In genomic region chr16:87495716-87496447, GRCm38 (mm10) we compare ENCODE assay signal across 8 mouse cellular contexts. TPM values are rescaled to one million over a fixed set of nuclear protein-coding genes. Genes with fewer than 3 reads are reported as not detected.
DNase-seq lines count a peak whose midpoint lies in the region; ATAC-seq and TF ChIP-seq lines count a peak whose summit lies in the region.

Gene Cct8 (minus strand): TSS chr16:87495873.

- peak; percentile 99 for ATAC-seq in erythroid progenitor cell, adult 5-6 weeks (replicated peaks; ENCODE audit: low FRiP score, poor library complexity, severe bottlenecking)
- peak; percentile 96 for ATAC-seq in heart, embryonic 12.5 days (ENCODE audit: insufficient number of reproducible peaks, low FRiP score)
- ATAC-seq in kidney, postnatal 0 days (replicated peaks; ENCODE audit: low FRiP score, low read depth), result peak; percentile 95
- peak; percentile 91 for ATAC-seq in liver, embryonic 11.5 days (replicated peaks; ENCODE audit: low FRiP score)
- peak; percentile 94 for ATAC-seq in stomach, embryonic 14.5 days (ENCODE audit: insufficient number of reproducible peaks, insufficient read depth, low FRiP score, low read depth)

- no peaks in the 10 kb centered on the region for H3K27me3 ChIP-seq in heart, embryonic 12.5 days (replicated peaks)
- no peaks in the 10 kb centered on the region for H3K27me3 ChIP-seq in kidney, postnatal 0 days (ENCODE audit: insufficient read depth, low read length)
- H3K27me3 ChIP-seq in liver, embryonic 11.5 days (replicated peaks; ENCODE audit: control insufficient read depth, insufficient read depth, low read length), result no peaks in the 10 kb centered on the region
- H3K27me3 ChIP-seq in stomach, embryonic 14.5 days (ENCODE audit: control insufficient read depth, insufficient read depth, low read length), result no peaks in the 10 kb centered on the region

- peaks cover 33% of the 10 kb centered on the region for H3K36me3 ChIP-seq in heart, embryonic 12.5 days
- peaks cover 18% of the 10 kb centered on the region; the same call in 1 of the 2 replicates for H3K36me3 ChIP-seq in kidney, postnatal 0 days (ENCODE audit: insufficient read depth, low read length)
- H3K36me3 ChIP-seq in liver, embryonic 11.5 days (ENCODE audit: control insufficient read depth, insufficient read depth, low read length), result peaks cover 12% of the 10 kb centered on the region
- peaks cover 23% of the 10 kb centered on the region for H3K36me3 ChIP-seq in stomach, embryonic 14.5 days (ENCODE audit: control insufficient read depth, insufficient read depth, low read length)

- WGBS in heart, embryonic 12.5 days, result under 1% methylated on average over 48 of the region's 48 CpGs
- WGBS in kidney, postnatal 0 days, result under 1% methylated on average over 48 of the region's 48 CpGs
- WGBS in liver, embryonic 11.5 days, result under 1% methylated on average over 48 of the region's 48 CpGs
- WGBS in stomach, embryonic 14.5 days, result under 1% methylated on average over 46 of the region's 48 CpGs

- peak within 1 kb of the TSS; percentile 75 for H3K4me3 ChIP-seq in heart, embryonic 12.5 days
- H3K4me3 ChIP-seq in kidney, postnatal 0 days (replicated peaks; ENCODE audit: low read depth, low read length), result peak within 1 kb of the TSS; percentile 76
- peak within 1 kb of the TSS; percentile 82 for H3K4me3 ChIP-seq in liver, embryonic 11.5 days (ENCODE audit: low read depth, low read length)
- peak within 1 kb of the TSS; percentile 97 for H3K4me3 ChIP-seq in stomach, embryonic 14.5 days (ENCODE audit: low read depth, low read length)

- peak within 1 kb of the TSS; percentile 78 for H3K27ac ChIP-seq in heart, embryonic 12.5 days (ENCODE audit: poor library complexity, severe bottlenecking)
- H3K27ac ChIP-seq in kidney, postnatal 0 days, result peak within 1 kb of the TSS; percentile 94
- peak within 1 kb of the TSS; percentile 80 for H3K27ac ChIP-seq in liver, embryonic 11.5 days (ENCODE audit: low read depth, low read length)
- H3K27ac ChIP-seq in stomach, embryonic 14.5 days (ENCODE audit: low read length), result peak within 1 kb of the TSS; percentile 81

- DNase-seq in CD4-positive helper T cell, adult 2 months (ENCODE audit: low read depth, low spot score), result peak; percentile 98
- peak; percentile 94 for DNase-seq in brain, embryonic 18.5 days (ENCODE audit: low read depth, low spot score)
- peak; percentile 98 for DNase-seq in kidney, postnatal 0 days (ENCODE audit: low spot score)
- DNase-seq in liver, embryonic 11.5 days (ENCODE audit: low spot score), result peak; percentile 97
- peak; percentile 98 for DNase-seq in naive thymus-derived CD4-positive, alpha-beta T cell, adult 2 months (ENCODE audit: low read depth)

- peak within 1 kb of the TSS; percentile 93 for H3K9ac ChIP-seq in heart, embryonic 12.5 days
- peak within 1 kb of the TSS; percentile 93 for H3K9ac ChIP-seq in kidney, postnatal 0 days (ENCODE audit: low read depth, low read length)
- peak within 1 kb of the TSS; percentile 99 for H3K9ac ChIP-seq in liver, embryonic 11.5 days (ENCODE audit: low read depth, low read length)
- H3K9ac ChIP-seq in stomach, embryonic 14.5 days (replicated peaks; ENCODE audit: low read depth, low read length), result peak within 1 kb of the TSS; percentile 95

- peaks cover 21% of the 10 kb centered on the region for H3K4me1 ChIP-seq in heart, embryonic 12.5 days (replicated peaks)
- H3K4me1 ChIP-seq in kidney, postnatal 0 days (replicated peaks; ENCODE audit: insufficient read depth, low read length), result 0 out of 2 replicates have a peak, but pooled peaks cover 6% of the 10 kb centered on the region
- peaks cover 8% of the 10 kb centered on the region; the same call in 1 of the 2 replicates for H3K4me1 ChIP-seq in liver, embryonic 11.5 days (replicated peaks; ENCODE audit: control insufficient read depth, insufficient read depth, low read length)
- H3K4me1 ChIP-seq in stomach, embryonic 14.5 days (ENCODE audit: control insufficient read depth, insufficient read depth, low read length), result peaks cover 4% of the 10 kb centered on the region; the same call in 1 of the 2 replicates

- TF ChIP-seq CTCF in kidney, postnatal 0 days (IDR thresholded peaks at IDR 0.05; ENCODE audit: low read depth), result no peak

- peak within 1 kb of the TSS; percentile 72 for H3K4me2 ChIP-seq in heart, embryonic 12.5 days
- H3K4me2 ChIP-seq in kidney, postnatal 0 days (ENCODE audit: low read length), result peak within 1 kb of the TSS; percentile 73
- H3K4me2 ChIP-seq in liver, embryonic 11.5 days, result peak within 1 kb of the TSS; percentile 89
- H3K4me2 ChIP-seq in stomach, embryonic 14.5 days (replicated peaks; ENCODE audit: low read depth, low read length), result peak within 1 kb of the TSS; percentile 82

- H3K9me3 ChIP-seq in heart, embryonic 12.5 days (replicated peaks), result no peaks in the 10 kb centered on the region
- no peaks in the 10 kb centered on the region for H3K9me3 ChIP-seq in kidney, postnatal 0 days (replicated peaks; ENCODE audit: low read length)
- no peaks in the 10 kb centered on the region for H3K9me3 ChIP-seq in liver, embryonic 11.5 days (ENCODE audit: control insufficient read depth, low read length)
- H3K9me3 ChIP-seq in stomach, embryonic 14.5 days (ENCODE audit: control insufficient read depth, low read depth, low read length), result no peaks in the 10 kb centered on the region

RNA-seq across cellular contexts. Expression of gene Cct8, which starts in this region (rescaled TPM):
- 74.6 and 75.0 TPM in 2 replicates for total RNA-seq in erythroid progenitor cell, adult 5-6 weeks (2015; ENCODE audit: low replicate concordance)
- total RNA-seq in erythroid progenitor cell, adult 5-6 weeks (2017; ENCODE audit: low replicate concordance), result 152 and 166 TPM in 2 replicates
- 335 and 346 TPM in 2 replicates for polyA plus RNA-seq in heart, embryonic 12.5 days (2016; fragmentation: Nextera tagmentation; extraction: Ambion mirVana)
- 315 and 339 TPM in 2 replicates for polyA plus RNA-seq in kidney, postnatal 0 days (2015; fragmentation: Nextera tagmentation; extraction: Ambion mirVana)
- 614 and 690 TPM in 2 replicates for polyA plus RNA-seq in liver, embryonic 11.5 days (2014; fragmentation: Nextera tagmentation; extraction: Ambion mirVana)
- 396 and 425 TPM in 2 replicates for polyA plus RNA-seq in stomach, embryonic 14.5 days (2014; fragmentation: Nextera tagmentation; extraction: Ambion mirVana)

Comparison
In these comparisons a context has a peak if more than half of its experiments do, and no peak if none do; other contexts are left out.
1. Peak in every context shown above with its lines: DNase-seq, ATAC-seq, H3K4me3 ChIP-seq and H3K27ac ChIP-seq.